Mouse (Mus musculus) midbrain, embryonic 16.5 days (tissue): ENCODE measurements around the gene Zbtb20. TPM values are rescaled to one million over a fixed set of nuclear protein-coding genes. Genes with fewer than 3 reads are reported as not detected.
A peak's percentile ranks its signal among the peaks of the same experiment; 100 is the strongest.

ENCODE experiments used
- ATAC-seq: fragments of 200-750 bp; cut with Nextera tagmentation; 2 replicates; pipeline ENCODE4 v1.8.0; 2017; ENCODE audit warnings: moderate TSS enrichment
- H3K27ac ChIP-seq: fragments of 300-500 bp; sonication (generic); 2 replicates; pipeline ENCODE4 v1.5.1; 2014; ENCODE audit warnings: mild to moderate bottlenecking, low read length, mixed read lengths
- H3K27me3 ChIP-seq: fragments of 300-500 bp; sonication (generic); 2 replicates; pipeline ENCODE4 v1.6.1; 2014; ENCODE audit warnings: low read depth, low read length, mixed read lengths; ENCODE audit not compliant: control insufficient read depth, insufficient read depth
- H3K36me3 ChIP-seq: fragments of 300-500 bp; sonication (generic); 2 replicates; pipeline ENCODE4 v1.6.1; 2014; ENCODE audit warnings: mild to moderate bottlenecking, low read length, moderate library complexity, mixed read lengths; ENCODE audit not compliant: control insufficient read depth, insufficient read depth
- H3K4me1 ChIP-seq: fragments of 300-500 bp; sonication (generic); 2 replicates; pipeline ENCODE4 v1.6.1; 2014; ENCODE audit warnings: mild to moderate bottlenecking, low read length, mixed read lengths; ENCODE audit not compliant: control insufficient read depth, insufficient read depth
- H3K4me2 ChIP-seq: fragments of 300-500 bp; sonication (generic); 2 replicates; pipeline ENCODE4 v1.6.1; 2014; ENCODE audit warnings: mild to moderate bottlenecking, low read length, mixed read lengths
- H3K4me3 ChIP-seq: fragments of 300-500 bp; sonication (generic); 2 replicates; pipeline ENCODE4 v1.5.1; 2014; ENCODE audit warnings: low read depth, mild to moderate bottlenecking, low read length, moderate library complexity, mixed read lengths
- H3K9ac ChIP-seq: fragments of 300-500 bp; sonication (generic); 2 replicates; pipeline ENCODE4 v1.6.1; 2014; ENCODE audit warnings: low read depth, low read length, mixed read lengths
- H3K9me3 ChIP-seq: fragments of 300-500 bp; sonication (generic); replicated peaks from 2 replicates; pipeline ENCODE4 v1.6.1; 2014; ENCODE audit warnings: mild to moderate bottlenecking, low read length, mixed read lengths; ENCODE audit not compliant: control insufficient read depth, poor library complexity, severe bottlenecking
- WGBS: fragments of 180-500 bp; shearing (Covaris S2); extraction: QIAGEN DNeasy Blood & Tissue Kit; methylation state at CpG from one replicate; pipeline ENCODE4 v1.1.7; 2014; 5-methylcytosine and 5-hydroxymethylcytosine counted together
- polyA plus RNA-seq: library from polyadenylated mRNA; unstranded; fragments of >200 nt; fragmentation: Nextera tagmentation; extraction: Ambion mirVana; gene quantifications from 2 replicates; pipeline ENCODE4 v1.2.1, GENCODE M21; 2015

The Zbtb20 gene
- polyA plus RNA-seq, 1 experiment from 2014 or later = 60.7 TPM

DNA sequence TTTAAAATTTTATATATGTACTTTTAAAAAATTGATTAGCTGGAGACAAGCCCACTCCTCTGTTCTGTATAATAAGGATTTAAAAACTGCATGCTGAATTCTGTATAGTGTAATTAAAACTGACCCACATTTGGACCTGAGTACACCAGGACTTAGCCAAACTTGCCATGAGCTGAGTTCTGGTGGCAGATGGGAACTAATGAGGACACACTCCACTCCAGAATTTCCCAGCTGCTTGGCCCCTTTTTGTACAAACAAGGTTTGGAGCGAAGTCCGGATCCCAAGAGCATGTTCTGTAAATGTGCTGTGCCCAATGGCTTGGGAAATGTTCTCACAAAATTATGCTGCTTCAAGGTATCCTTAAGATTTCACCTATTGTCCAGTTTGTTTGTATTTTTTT lies 204.7 kb downstream of the Zbtb20 start:
- Histone ChIP-seq H3K27ac (no peak overlapping the region), H3K4me1 (no peaks in the 10 kb centered on the region; the same call in 1 of the 2 replicates), H3K9me3 (no peaks in the 10 kb centered on the region), H3K27me3 (no peaks in the 10 kb centered on the region), H3K9ac (no peak overlapping the region), H3K4me3 (no peak overlapping the region), H3K4me2 (no peak overlapping the region), H3K36me3 (no peaks in the 10 kb centered on the region)
- no peak for ATAC-seq
- 74% methylated on average over 2 of the region's 2 CpGs for WGBS

DNA sequence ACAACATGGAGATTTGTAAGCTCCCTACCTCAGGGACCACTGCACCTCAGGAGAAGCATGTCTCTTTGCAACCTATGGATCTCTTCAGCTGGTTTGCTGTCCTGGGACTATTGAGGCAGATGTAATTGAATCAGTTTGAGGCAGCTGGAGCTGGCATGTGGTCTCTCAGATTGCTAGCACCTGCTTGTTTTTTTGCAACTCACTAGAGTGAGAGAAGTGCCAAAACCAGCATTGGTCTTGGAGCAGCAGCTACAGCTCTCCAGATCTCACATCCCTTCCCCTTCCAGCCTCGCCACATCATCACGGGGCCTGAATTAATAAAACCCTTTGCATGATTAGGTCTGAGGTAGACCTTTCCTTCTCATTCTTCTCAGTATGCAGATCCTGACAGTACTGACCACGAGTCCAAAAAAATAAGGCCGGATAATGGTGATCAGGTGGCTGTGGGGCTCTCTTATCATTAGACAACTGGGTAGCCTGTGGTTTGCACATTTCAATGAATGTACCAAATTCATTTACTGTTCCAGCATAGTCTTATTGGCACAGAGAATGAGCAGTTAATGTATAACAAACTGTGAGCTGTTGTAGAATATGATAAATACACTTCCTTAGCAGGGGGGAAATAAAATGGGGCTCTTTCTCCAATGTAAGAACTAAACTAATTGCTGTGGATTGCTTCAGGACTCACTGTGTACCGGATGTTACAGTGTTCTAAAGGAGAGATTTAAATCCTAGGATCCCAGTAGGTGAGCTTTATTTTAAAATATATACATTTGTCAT lies 205.4 kb downstream of the Zbtb20 start:
- Histone ChIP-seq H3K36me3 (no peaks in the 10 kb centered on the region), H3K27ac (0 out of 2 replicates have a peak overlapping the region, but pooled peaks have one; percentile 4), H3K27me3 (no peaks in the 10 kb centered on the region), H3K9ac (no peak overlapping the region), H3K9me3 (no peaks in the 10 kb centered on the region), H3K4me2 (no peak overlapping the region), H3K4me3 (no peak overlapping the region), H3K4me1 (no peaks in the 10 kb centered on the region; the same call in 1 of the 2 replicates)
- no peak for ATAC-seq
- WGBS = 79% methylated on average over 5 of the region's 5 CpGs

- no peak overlapping the region for H3K27ac ChIP-seq
- ATAC-seq = no peak
- no peaks in the 10 kb centered on the region for H3K36me3 ChIP-seq
- no peak overlapping the region for H3K9ac ChIP-seq
- H3K27me3 ChIP-seq = no peaks in the 10 kb centered on the region
- no peak overlapping the region for H3K4me2 ChIP-seq
- 76% methylated on average over 6 of the region's 6 CpGs for WGBS
- no peaks in the 10 kb centered on the region for H3K9me3 ChIP-seq
- no peaks in the 10 kb centered on the region; the same call in 1 of the 2 replicates for H3K4me1 ChIP-seq
- H3K4me3 ChIP-seq = no peak overlapping the region
Observed at GRCm38 (mm10) chr16:43081995-43082394, 206.3 kb downstream of the Zbtb20 start.

- H3K4me1 ChIP-seq = no peaks in the 10 kb centered on the region; the same call in 1 of the 2 replicates
- H3K36me3 ChIP-seq = no peaks in the 10 kb centered on the region
- H3K27ac ChIP-seq = no peak overlapping the region
- ATAC-seq = no peak
- no peak overlapping the region for H3K9ac ChIP-seq
- H3K4me3 ChIP-seq = no peak overlapping the region
- no peaks in the 10 kb centered on the region for H3K9me3 ChIP-seq
- WGBS = 79% methylated on average over 5 of the region's 5 CpGs
- H3K27me3 ChIP-seq = no peaks in the 10 kb centered on the region
- H3K4me2 ChIP-seq = no peak overlapping the region
Observed at GRCm38 (mm10) chr16:43082801-43083200, 207.1 kb downstream of the Zbtb20 start.

GRCm38 (mm10) chr16:43090188-43090587 lies 214.5 kb downstream of the Zbtb20 start:
- WGBS = 81% methylated on average over 3 of the region's 3 CpGs
- Histone ChIP-seq H3K4me3 (no peak overlapping the region), H3K27ac (no peak overlapping the region), H3K9me3 (no peaks in the 10 kb centered on the region), H3K4me1 (no peaks in the 10 kb centered on the region), H3K36me3 (no peaks in the 10 kb centered on the region), H3K9ac (no peak overlapping the region), H3K4me2 (no peak overlapping the region), H3K27me3 (no peaks in the 10 kb centered on the region)
- ATAC-seq = no peak

DNA sequence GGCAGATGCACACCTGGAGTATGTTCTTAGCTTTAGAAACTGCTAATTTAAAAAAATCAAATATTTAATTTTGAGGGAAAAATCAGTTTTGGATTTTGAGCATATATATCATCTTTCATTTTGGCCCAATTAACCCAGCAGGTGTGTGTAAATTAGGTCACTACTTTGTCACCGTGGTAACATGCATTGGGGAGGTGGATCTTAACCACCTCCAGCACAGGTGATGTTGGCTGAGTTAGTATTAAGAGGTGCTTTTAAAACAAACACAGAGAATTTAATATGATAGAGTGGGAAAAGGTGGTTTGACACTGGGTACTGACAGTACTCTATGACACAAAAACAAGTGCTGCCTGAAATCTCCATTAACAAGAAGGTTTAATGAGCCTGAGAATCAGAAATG lies 218.5 kb downstream of the Zbtb20 start:
- ATAC-seq = no peak
- H3K9ac ChIP-seq = no peak overlapping the region
- peaks cover 3% of the 10 kb centered on the region; the same call in 1 of the 2 replicates for H3K4me1 ChIP-seq
- H3K36me3 ChIP-seq = no peaks in the 10 kb centered on the region
- no peak overlapping the region for H3K4me3 ChIP-seq
- H3K27me3 ChIP-seq = no peaks in the 10 kb centered on the region
- no peak overlapping the region for H3K27ac ChIP-seq
- H3K4me2 ChIP-seq = no peak overlapping the region
- no peaks in the 10 kb centered on the region for H3K9me3 ChIP-seq
- WGBS = 90% methylated on average over 1 of the region's 1 CpGs

GRCm38 (mm10) chr16:43094756-43095155 lies 219.1 kb downstream of the Zbtb20 start:
- H3K9ac ChIP-seq = no peak overlapping the region
- H3K36me3 ChIP-seq = no peaks in the 10 kb centered on the region
- no peak overlapping the region for H3K27ac ChIP-seq
- H3K4me3 ChIP-seq = no peak overlapping the region
- H3K27me3 ChIP-seq = no peaks in the 10 kb centered on the region
- H3K9me3 ChIP-seq = no peaks in the 10 kb centered on the region
- WGBS = 80% methylated on average over 6 of the region's 6 CpGs
- no peak overlapping the region for H3K4me2 ChIP-seq
- peaks cover 3% of the 10 kb centered on the region; the same call in 1 of the 2 replicates for H3K4me1 ChIP-seq
- no peak for ATAC-seq

- ATAC-seq = no peak
- no peaks in the 10 kb centered on the region for H3K27me3 ChIP-seq
- no peaks in the 10 kb centered on the region for H3K9me3 ChIP-seq
- no peaks in the 10 kb centered on the region for H3K36me3 ChIP-seq
- H3K4me2 ChIP-seq = no peak overlapping the region
- H3K9ac ChIP-seq = no peak overlapping the region
- H3K4me3 ChIP-seq = no peak overlapping the region
- peaks cover 3% of the 10 kb centered on the region; the same call in 1 of the 2 replicates for H3K4me1 ChIP-seq
- no peak overlapping the region for H3K27ac ChIP-seq
Observed at GRCm38 (mm10) chr16:43096040-43096439, 220.4 kb downstream of the Zbtb20 start.

DNA sequence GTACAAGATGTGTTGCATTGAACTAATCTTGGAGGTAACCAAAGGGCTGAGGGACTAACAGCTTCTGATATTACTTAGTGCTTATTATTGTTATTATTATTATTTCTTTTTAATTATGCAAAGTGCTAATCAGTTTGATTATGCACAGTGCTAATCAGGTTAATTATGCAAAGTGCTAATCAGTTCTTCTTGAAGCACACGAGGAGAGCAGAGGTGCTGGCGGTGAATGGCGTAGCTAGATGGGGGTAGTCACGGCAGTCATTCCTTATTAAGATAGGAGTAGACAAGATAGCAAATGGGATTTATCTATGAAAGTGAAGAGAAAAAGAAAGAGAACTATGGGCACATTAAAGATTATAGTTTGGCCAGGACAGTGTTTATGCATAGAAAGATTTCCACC lies 222.5 kb downstream of the Zbtb20 start:
- no peak for ATAC-seq

More for the DNA sequence above, 222.5 kb downstream of the Zbtb20 start:
- Histone ChIP-seq H3K4me2 (no peak overlapping the region), H3K27ac (no peak overlapping the region), H3K4me3 (no peak overlapping the region), H3K9ac (no peak overlapping the region), H3K9me3 (no peaks in the 10 kb centered on the region), H3K27me3 (no peaks in the 10 kb centered on the region), H3K4me1 (peaks cover 3% of the 10 kb centered on the region; the same call in 1 of the 2 replicates), H3K36me3 (no peaks in the 10 kb centered on the region)
- WGBS = 60% methylated on average over 4 of the region's 4 CpGs
